In genomic region chr7:12802866-12803726, GRCm38 (mm10) we compare ENCODE assay signal across 8 mouse cellular contexts. TPM values are rescaled to one million over a fixed set of nuclear protein-coding genes. Genes with fewer than 3 reads are reported as not detected.
DNase-seq lines count a peak whose midpoint lies in the region; ATAC-seq and TF ChIP-seq lines count a peak whose summit lies in the region.

TSS of gene Zscan18 (minus strand) at chr7:12803635.

- H3K4me2 ChIP-seq in forebrain, postnatal 0 days (ENCODE audit: low read depth) = peak within 1 kb of the TSS; percentile 86
- peak within 1 kb of the TSS; percentile 75 for H3K4me2 ChIP-seq in liver, embryonic 16.5 days (ENCODE audit: low read depth, low read length)
- H3K4me2 ChIP-seq in neural tube, embryonic 13.5 days = peak within 1 kb of the TSS; percentile 79
- H3K4me2 ChIP-seq in stomach, postnatal 0 days (replicated peaks; ENCODE audit: low read depth) = peak within 1 kb of the TSS; percentile 76

- H3K36me3 ChIP-seq in forebrain, postnatal 0 days (ENCODE audit: insufficient read depth) = peaks cover 15% of the 10 kb centered on the region
- H3K36me3 ChIP-seq in liver, embryonic 16.5 days (ENCODE audit: control insufficient read depth, insufficient read depth) = no peaks in the 10 kb centered on the region
- peaks cover 25% of the 10 kb centered on the region for H3K36me3 ChIP-seq in neural tube, embryonic 13.5 days
- H3K36me3 ChIP-seq in stomach, postnatal 0 days (ENCODE audit: control insufficient read depth, insufficient read depth, low read length) = 0 out of 2 replicates have a peak, but pooled peaks cover 6% of the 10 kb centered on the region

- peak within 1 kb of the TSS; percentile 91 for H3K27ac ChIP-seq in forebrain, postnatal 0 days (ENCODE audit: low read depth, low read length)
- H3K27ac ChIP-seq in liver, embryonic 16.5 days (ENCODE audit: low read length) = no peak within 1 kb of the TSS
- peak within 1 kb of the TSS; percentile 91 for H3K27ac ChIP-seq in neural tube, embryonic 13.5 days (replicated peaks)
- H3K27ac ChIP-seq in stomach, postnatal 0 days (replicated peaks) = peak within 1 kb of the TSS; percentile 56; the same call in 1 of the 2 replicates

- intact Hi-C loops in heart, postnatal 36 days (cut with DNase I) = loop anchor here (10.0 kb wide), 2 partner anchors 252 to 318 kb away; partner anchors contain the start of gene Mzf1

- 0 out of 2 replicates have a peak, but pooled peaks cover 7% of the 10 kb centered on the region for H3K4me1 ChIP-seq in forebrain, postnatal 0 days (ENCODE audit: insufficient read depth)
- peaks cover 2% of the 10 kb centered on the region for H3K4me1 ChIP-seq in liver, embryonic 16.5 days (ENCODE audit: control insufficient read depth, low read depth, low read length)
- H3K4me1 ChIP-seq in neural tube, embryonic 13.5 days (replicated peaks) = peaks cover 15% of the 10 kb centered on the region
- 0 out of 2 replicates have a peak, but pooled peaks cover 3% of the 10 kb centered on the region for H3K4me1 ChIP-seq in stomach, postnatal 0 days (replicated peaks; ENCODE audit: control insufficient read depth, insufficient read depth)

- ATAC-seq in forebrain, postnatal 0 days = peak; percentile 99
- peak; percentile 77 for ATAC-seq in liver, embryonic 16.5 days (ENCODE audit: low read depth)
- ATAC-seq in neural tube, embryonic 13.5 days (ENCODE audit: low read depth) = peak; percentile 99
- peak; percentile 97 for ATAC-seq in stomach, postnatal 0 days (ENCODE audit: low FRiP score, low TSS enrichment)

- peak; percentile 28 to 35 for DNase-seq in CD8-positive naive resting alpha-beta T cell, adult 2 months (ENCODE audit: low read depth in 2 of 2, low spot score in 2 of 2)
- DNase-seq in cerebellum, adult 11-12 months = peak; percentile 89
- peak; percentile 94 for DNase-seq in forebrain, postnatal 0 days
- peak; percentile 61 to 68 for DNase-seq in heart, postnatal 36 days
- peak; percentile 79 to 89 for DNase-seq in layer of hippocampus, adult 18-20 months (ENCODE audit: low spot score in 2 of 2)
- peak; percentile 75 for DNase-seq in stomach, postnatal 0 days (ENCODE audit: low spot score)

- no peaks in the 10 kb centered on the region for H3K27me3 ChIP-seq in forebrain, postnatal 0 days (ENCODE audit: insufficient read depth, low read length)
- H3K27me3 ChIP-seq in liver, embryonic 16.5 days (ENCODE audit: control insufficient read depth, insufficient read depth, low read depth, low read length) = no peaks in the 10 kb centered on the region
- no peaks in the 10 kb centered on the region for H3K27me3 ChIP-seq in neural tube, embryonic 13.5 days
- no peaks in the 10 kb centered on the region for H3K27me3 ChIP-seq in stomach, postnatal 0 days (ENCODE audit: control insufficient read depth, insufficient read depth, low read length)

- H3K9ac ChIP-seq in forebrain, postnatal 0 days = peak within 1 kb of the TSS; percentile 88
- peak within 1 kb of the TSS; percentile 46; the same call in 1 of the 2 replicates for H3K9ac ChIP-seq in liver, embryonic 16.5 days (ENCODE audit: low read depth, low read length)
- peak within 1 kb of the TSS; percentile 81 for H3K9ac ChIP-seq in neural tube, embryonic 13.5 days
- peak within 1 kb of the TSS; percentile 69 for H3K9ac ChIP-seq in stomach, postnatal 0 days (ENCODE audit: low read length)

- WGBS in forebrain, postnatal 0 days = 5% methylated on average over 31 of the region's 31 CpGs
- WGBS in liver, embryonic 16.5 days (ENCODE audit: insufficient replicate concordance) = 4% methylated on average over 30 of the region's 31 CpGs
- WGBS in neural tube, embryonic 13.5 days = 7% methylated on average over 31 of the region's 31 CpGs
- WGBS in stomach, postnatal 0 days = 5% methylated on average over 31 of the region's 31 CpGs

- TF ChIP-seq EP300 in stomach, postnatal 0 days (optimal IDR thresholded peaks at IDR 0.05) = no peak

- no peaks in the 10 kb centered on the region for H3K9me3 ChIP-seq in forebrain, postnatal 0 days (ENCODE audit: low read length)
- H3K9me3 ChIP-seq in liver, embryonic 16.5 days (replicated peaks; ENCODE audit: control insufficient read depth, low read length) = no peaks in the 10 kb centered on the region
- peaks cover 10% of the 10 kb centered on the region; the same call in 1 of the 2 replicates for H3K9me3 ChIP-seq in neural tube, embryonic 13.5 days
- no peaks in the 10 kb centered on the region for H3K9me3 ChIP-seq in stomach, postnatal 0 days (ENCODE audit: control insufficient read depth, low read length)

- 0 out of 2 replicates have a peak, but pooled peaks have one; percentile 5 for TF ChIP-seq CTCF in forebrain, postnatal 0 days (IDR thresholded peaks at IDR 0.05; ENCODE audit: low read depth)
- no peak for TF ChIP-seq CTCF in stomach, postnatal 0 days (IDR thresholded peaks at IDR 0.05; ENCODE audit: low read depth)

- H3K4me3 ChIP-seq in forebrain, postnatal 0 days (ENCODE audit: low read depth, low read length) = peak within 1 kb of the TSS; percentile 52
- peak within 1 kb of the TSS; percentile 58 for H3K4me3 ChIP-seq in liver, embryonic 16.5 days (ENCODE audit: low read depth, low read length)
- peak within 1 kb of the TSS; percentile 50 for H3K4me3 ChIP-seq in neural tube, embryonic 13.5 days
- H3K4me3 ChIP-seq in stomach, postnatal 0 days (ENCODE audit: low read depth, low read length) = peak within 1 kb of the TSS; percentile 50

RNA-seq across cellular contexts. Expression of gene Zscan18, which starts in this region (rescaled TPM):
- 28.4 and 36.7 TPM in 2 replicates for total RNA-seq in forebrain, postnatal 0 days (2014; rRNA removed)
- 13.3 and 17.8 TPM in 2 replicates for polyA plus RNA-seq in forebrain, postnatal 0 days (2015; fragmentation: Nextera tagmentation; extraction: Ambion mirVana)
- total RNA-seq in heart, postnatal 36 days (2021) = 1 to 10 TPM in 1 of 2 experiments, under 1 TPM in 1; 0.80 to 1.3 TPM
- total RNA-seq in layer of hippocampus, adult 18-20 months (2021) = 10 to 100 TPM; 24.2 to 26.5 TPM
- polyA plus RNA-seq in liver, embryonic 16.5 days (2015; fragmentation: Nextera tagmentation; extraction: Ambion mirVana) = 0.40 and 0.58 TPM in 2 replicates
- polyA plus RNA-seq in neural tube, embryonic 13.5 days (2015; fragmentation: Nextera tagmentation; extraction: Ambion mirVana) = 16.7 and 18.5 TPM in 2 replicates
- polyA plus RNA-seq in stomach, postnatal 0 days (2015; fragmentation: Nextera tagmentation; extraction: Ambion mirVana) = 1.3 and 1.7 TPM in 2 replicates

Comparison
In these comparisons a context has a peak if more than half of its experiments do, and no peak if none do; other contexts are left out.
1. RNA of gene Zscan18 (total RNA-seq): 28.4 to 36.7 TPM in forebrain, postnatal 0 days and 24.2 to 26.5 TPM in layer of hippocampus, adult 18-20 months; 0.80 to 1.3 TPM in heart, postnatal 36 days; every median in the first group is over 10 times any median in the second.
2. Peak in ATAC-seq, H3K4me3 ChIP-seq, H3K9ac ChIP-seq and H3K4me2 ChIP-seq in liver, embryonic 16.5 days; RNA of the gene not detected or under 1 TPM.
3. DNase-seq: peak in every context shown above with its lines; median percentile 94 in forebrain, postnatal 0 days; 89 in cerebellum, adult 11-12 months; 84 in layer of hippocampus, adult 18-20 months; 75 in stomach, postnatal 0 days; 64 in heart, postnatal 36 days; 32 in CD8-positive naive resting alpha-beta T cell, adult 2 months.
4. Peak in every context shown above with its lines, with median percentiles within 50 percentile points of each other: ATAC-seq, H3K4me2 ChIP-seq, H3K4me3 ChIP-seq and H3K9ac ChIP-seq.